In the genomic region with DNA sequence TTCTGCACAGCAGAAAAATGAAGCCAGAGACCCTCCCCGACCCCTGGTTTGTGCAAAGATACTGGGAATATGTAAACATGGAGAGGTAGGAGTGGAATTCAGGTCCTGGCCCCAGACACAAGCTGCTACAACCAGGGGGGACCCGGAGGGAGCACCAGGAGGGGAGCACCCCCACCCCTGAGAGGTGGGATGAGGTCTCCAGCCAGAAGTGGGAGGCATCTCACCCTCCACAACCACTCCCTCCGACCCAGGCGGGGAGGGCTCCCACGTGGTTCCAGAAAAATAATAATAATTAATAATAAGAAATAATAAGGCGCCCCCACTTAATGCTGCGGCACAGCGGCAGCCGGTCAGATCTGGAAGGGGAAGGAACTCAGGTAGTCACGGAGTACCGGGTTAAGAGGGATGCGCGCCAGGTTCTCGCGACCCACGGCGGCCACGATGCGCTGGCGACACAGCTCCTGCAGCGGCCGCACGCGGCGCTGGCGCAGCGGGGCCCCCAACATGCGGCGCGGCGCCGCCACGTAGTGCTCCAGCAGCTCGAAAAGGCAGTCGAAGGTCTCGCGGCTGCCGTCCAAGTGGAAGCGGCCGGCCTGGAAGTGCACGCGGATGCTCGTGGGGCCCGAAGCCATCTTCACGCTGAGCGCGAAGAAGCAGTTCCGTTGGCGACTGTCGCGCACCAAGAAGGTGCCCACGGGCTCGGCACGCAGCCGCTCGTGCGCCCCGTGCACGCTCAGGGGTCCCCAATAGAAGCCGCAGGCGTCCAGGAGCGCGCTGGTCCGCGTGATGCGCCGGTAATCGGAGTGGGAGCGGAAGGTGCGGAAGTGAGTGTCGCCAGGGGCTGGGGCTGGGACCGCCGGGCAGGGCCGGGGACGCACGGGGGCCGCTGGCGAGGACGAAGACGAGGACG, we compare ENCODE assay signal across 8 mouse cellular contexts. TPM values are rescaled to one million over a fixed set of nuclear protein-coding genes. Genes with fewer than 3 reads are reported as not detected.
DNase-seq lines count a peak whose midpoint lies in the region; ATAC-seq lines count a peak whose summit lies in the region.

No protein-coding gene starts in this region.

- DNase-seq in kidney, adult 18-20 months: peak; percentile 47
- no peak for DNase-seq in kidney, adult 8-10 months
- peak; percentile 60 for DNase-seq in adrenal gland, postnatal 10 days
- DNase-seq in forebrain, embryonic 11.5 days (ENCODE audit: low spot score): peak; percentile 72
- DNase-seq in liver: peak; percentile 23
- DNase-seq in neural tube, embryonic 11.5 days (ENCODE audit: low spot score): peak; percentile 57
- peak; percentile 38 for DNase-seq in urinary bladder, postnatal 25 days (ENCODE audit: low spot score)

- peak overlapping the region; percentile 61 for H3K4me3 ChIP-seq in forebrain, embryonic 11.5 days (ENCODE audit: low read depth, low read length)
- H3K4me3 ChIP-seq in hindbrain, embryonic 15.5 days: peak overlapping the region; percentile 70
- peak overlapping the region; percentile 58 for H3K4me3 ChIP-seq in neural tube, embryonic 11.5 days (ENCODE audit: low read depth, low read length)

- no peak overlapping the region for H3K27ac ChIP-seq in forebrain, embryonic 11.5 days (ENCODE audit: low read depth, low read length)
- peak overlapping the region; percentile 95 for H3K27ac ChIP-seq in hindbrain, embryonic 15.5 days (replicated peaks)
- H3K27ac ChIP-seq in neural tube, embryonic 11.5 days (ENCODE audit: low read depth, low read length): no peak overlapping the region

- no peaks in the 10 kb centered on the region for H3K9me3 ChIP-seq in forebrain, embryonic 11.5 days (ENCODE audit: control insufficient read depth, low read length)
- H3K9me3 ChIP-seq in hindbrain, embryonic 15.5 days: no peaks in the 10 kb centered on the region
- no peaks in the 10 kb centered on the region for H3K9me3 ChIP-seq in neural tube, embryonic 11.5 days (ENCODE audit: control insufficient read depth, low read length)

- no peak; the same call in 1 of the 2 replicates for ATAC-seq in forebrain, embryonic 11.5 days (replicated peaks; ENCODE audit: low FRiP score)
- ATAC-seq in hindbrain, embryonic 15.5 days (ENCODE audit: low FRiP score, low read depth): no peak
- ATAC-seq in neural tube, embryonic 11.5 days (ENCODE audit: insufficient read depth, low FRiP score, low TSS enrichment): no peak; the same call in 1 of the 2 replicates

- peak overlapping the region; percentile 71 for H3K9ac ChIP-seq in forebrain, embryonic 11.5 days (ENCODE audit: low read length)
- H3K9ac ChIP-seq in hindbrain, embryonic 15.5 days: peak overlapping the region; percentile 51
- H3K9ac ChIP-seq in neural tube, embryonic 11.5 days (ENCODE audit: low read length): peak overlapping the region; percentile 56

- no peaks in the 10 kb centered on the region for H3K36me3 ChIP-seq in forebrain, embryonic 11.5 days (ENCODE audit: control insufficient read depth, insufficient read depth, low read length)
- no peaks in the 10 kb centered on the region for H3K36me3 ChIP-seq in hindbrain, embryonic 15.5 days
- H3K36me3 ChIP-seq in neural tube, embryonic 11.5 days (ENCODE audit: control insufficient read depth, insufficient read depth, low read length): no peaks in the 10 kb centered on the region

- peak overlapping the region; percentile 99 for H3K4me2 ChIP-seq in forebrain, embryonic 11.5 days (ENCODE audit: low read depth, low read length, severe bottlenecking)
- peak overlapping the region; percentile 90 for H3K4me2 ChIP-seq in hindbrain, embryonic 15.5 days
- H3K4me2 ChIP-seq in neural tube, embryonic 11.5 days (ENCODE audit: low read depth): peak overlapping the region; percentile 96

- H3K27me3 ChIP-seq in forebrain, embryonic 11.5 days (ENCODE audit: control insufficient read depth, insufficient read depth, low read length): peaks cover 16% of the 10 kb centered on the region
- H3K27me3 ChIP-seq in hindbrain, embryonic 15.5 days: no peaks in the 10 kb centered on the region
- H3K27me3 ChIP-seq in neural tube, embryonic 11.5 days (ENCODE audit: control insufficient read depth, insufficient read depth, low read length): peaks cover 10% of the 10 kb centered on the region

- WGBS in forebrain, embryonic 11.5 days: 3% methylated on average over 81 of the region's 81 CpGs
- 3% methylated on average over 81 of the region's 81 CpGs for WGBS in hindbrain, embryonic 15.5 days
- WGBS in neural tube, embryonic 11.5 days: 2% methylated on average over 81 of the region's 81 CpGs

- peaks cover 8% of the 10 kb centered on the region; the same call in 1 of the 2 replicates for H3K4me1 ChIP-seq in forebrain, embryonic 11.5 days (replicated peaks; ENCODE audit: control insufficient read depth, insufficient read depth, low read length)
- peaks cover 28% of the 10 kb centered on the region for H3K4me1 ChIP-seq in hindbrain, embryonic 15.5 days (replicated peaks)
- peaks cover 5% of the 10 kb centered on the region; the same call in 1 of the 2 replicates for H3K4me1 ChIP-seq in neural tube, embryonic 11.5 days (ENCODE audit: control insufficient read depth, insufficient read depth, low read length)

RNA-seq across cellular contexts. Expression of gene Socs1, which starts 1.2 kb away (rescaled TPM):
- 1 to 10 TPM; 2.1 to 2.6 TPM for total RNA-seq in adrenal gland, postnatal 10 days (2021)
- polyA plus RNA-seq in forebrain, embryonic 11.5 days (2014; fragmentation: Nextera tagmentation; extraction: Ambion mirVana): 3.0 and 3.2 TPM in 2 replicates
- polyA plus RNA-seq in hindbrain, embryonic 15.5 days (2015; fragmentation: Nextera tagmentation; extraction: Ambion mirVana): 5.0 and 5.4 TPM in 2 replicates
- polyA plus RNA-seq in neural tube, embryonic 11.5 days (2014; fragmentation: Nextera tagmentation; extraction: Ambion mirVana): 2.5 and 2.7 TPM in 2 replicates

RNA-seq across cellular contexts. Expression of gene Tnp2, which starts 4.3 kb away (rescaled TPM):
- not detected for total RNA-seq in adrenal gland, postnatal 10 days (2021)
- polyA plus RNA-seq in forebrain, embryonic 11.5 days (2014; fragmentation: Nextera tagmentation; extraction: Ambion mirVana): not detected in 2 replicates
- polyA plus RNA-seq in hindbrain, embryonic 15.5 days (2015; fragmentation: Nextera tagmentation; extraction: Ambion mirVana): not detected in 2 replicates
- not detected in 2 replicates for polyA plus RNA-seq in neural tube, embryonic 11.5 days (2014; fragmentation: Nextera tagmentation; extraction: Ambion mirVana)

RNA-seq across cellular contexts. Expression of gene Prm3, which starts 6.6 kb away (rescaled TPM):
- total RNA-seq in adrenal gland, postnatal 10 days (2021): not detected
- not detected in 2 replicates for polyA plus RNA-seq in forebrain, embryonic 11.5 days (2014; fragmentation: Nextera tagmentation; extraction: Ambion mirVana)
- polyA plus RNA-seq in hindbrain, embryonic 15.5 days (2015; fragmentation: Nextera tagmentation; extraction: Ambion mirVana): not detected in 2 replicates
- not detected in 2 replicates for polyA plus RNA-seq in neural tube, embryonic 11.5 days (2014; fragmentation: Nextera tagmentation; extraction: Ambion mirVana)

RNA-seq across cellular contexts. Expression of gene Prm2, which starts 11.8 kb away (rescaled TPM):
- total RNA-seq in adrenal gland, postnatal 10 days (2021): not detected
- polyA plus RNA-seq in forebrain, embryonic 11.5 days (2014; fragmentation: Nextera tagmentation; extraction: Ambion mirVana): not detected in 2 replicates
- not detected in 2 replicates for polyA plus RNA-seq in hindbrain, embryonic 15.5 days (2015; fragmentation: Nextera tagmentation; extraction: Ambion mirVana)
- not detected in 2 replicates for polyA plus RNA-seq in neural tube, embryonic 11.5 days (2014; fragmentation: Nextera tagmentation; extraction: Ambion mirVana)

RNA-seq across cellular contexts. Expression of gene Prm1, which starts 21.5 kb away (rescaled TPM):
- total RNA-seq in adrenal gland, postnatal 10 days (2021): not detected
- polyA plus RNA-seq in forebrain, embryonic 11.5 days (2014; fragmentation: Nextera tagmentation; extraction: Ambion mirVana): not detected in 2 replicates
- polyA plus RNA-seq in hindbrain, embryonic 15.5 days (2015; fragmentation: Nextera tagmentation; extraction: Ambion mirVana): 0.36 and 0.52 TPM in 2 replicates
- not detected in 2 replicates for polyA plus RNA-seq in neural tube, embryonic 11.5 days (2014; fragmentation: Nextera tagmentation; extraction: Ambion mirVana)

Comparison
In these comparisons a context has a peak if more than half of its experiments do, and no peak if none do; other contexts are left out.
1. DNase-seq: peak in kidney, adult 18-20 months (single experiment), adrenal gland, postnatal 10 days (single experiment), forebrain, embryonic 11.5 days (single experiment), liver (single experiment), neural tube, embryonic 11.5 days (single experiment) and urinary bladder, postnatal 25 days (single experiment); none in kidney, adult 8-10 months (0 of 2).
2. Peak in every context shown above with its lines, with median percentiles within 50 percentile points of each other: H3K4me2 ChIP-seq, H3K4me3 ChIP-seq and H3K9ac ChIP-seq.